Mouse (Mus musculus) spleen, adult 2 months (tissue): ENCODE measurements around the gene Ppp4r3a.

Experiments used
- CTCF ChIP-seq: fragments of 200-500 bp; IDR thresholded peaks from 2 replicates; pipeline ENCODE4 v1.5.1; 2011; ENCODE audit warnings: mild to moderate bottlenecking, inconsistent platforms; ENCODE audit not compliant: insufficient read depth, insufficient read length, insufficient replicate concordance; ENCODE audit errors: extremely low read depth
- POLR2A ChIP-seq: fragments of 200-500 bp; IDR thresholded peaks from 2 replicates; pipeline ENCODE4 v1.6.1; 2011; ENCODE audit warnings: low read depth, low read length, inconsistent platforms

- no peak for TF ChIP-seq CTCF
- TF ChIP-seq POLR2A = no peak
Measured at GRCm38 (mm10) chr12:100999061-100999954, 84.2 kb downstream of the Ppp4r3a start.
